Mouse (Mus musculus) hindbrain, embryonic 14.5 days (tissue): Measurements from ENCODE around the gene Sephs1. TPM values are rescaled to one million over a fixed set of nuclear protein-coding genes. Genes with fewer than 3 reads are reported as not detected.
A peak's percentile ranks its signal among the peaks of the same experiment; 100 is the strongest.

Experiments used
- ATAC-seq: fragments of 200-750 bp; cut with Nextera tagmentation; 2 replicates; pipeline ENCODE4 v1.8.0; 2017; ENCODE audit warnings: moderate number of reproducible peaks, mild to moderate bottlenecking, moderate TSS enrichment, moderate library complexity; ENCODE audit not compliant: low FRiP score
- DNase-seq: peaks from one replicate; pipeline ENCODE4 v3.0.0-alpha.2; 2015; ENCODE audit warnings: low spot score
- H3K27ac ChIP-seq: fragments of 300-500 bp; sonication (generic); 2 replicates; pipeline ENCODE4 v1.5.1; 2014; ENCODE audit warnings: mild to moderate bottlenecking, moderate library complexity
- H3K27me3 ChIP-seq: fragments of 300-500 bp; sonication (generic); 2 replicates; pipeline ENCODE4 v1.6.1; 2014; ENCODE audit warnings: mild to moderate bottlenecking, low read length, mixed read lengths; ENCODE audit not compliant: control insufficient read depth, insufficient read depth
- H3K36me3 ChIP-seq: fragments of 300-500 bp; sonication (generic); replicated peaks from 2 replicates; pipeline ENCODE4 v1.6.1; 2014; ENCODE audit not compliant: control insufficient read depth, insufficient read depth
- H3K4me1 ChIP-seq: fragments of 300-500 bp; sonication (generic); replicated peaks from 2 replicates; pipeline ENCODE4 v1.6.1; 2014; ENCODE audit warnings: antibody characterized with exemption, low read length, mixed read lengths; ENCODE audit not compliant: control insufficient read depth, insufficient read depth
- H3K4me2 ChIP-seq: fragments of 300-500 bp; sonication (generic); replicated peaks from 2 replicates; pipeline ENCODE4 v1.6.1; 2014; ENCODE audit warnings: mild to moderate bottlenecking, moderate library complexity
- H3K4me3 ChIP-seq: fragments of 300-500 bp; sonication (generic); replicated peaks from 2 replicates; pipeline ENCODE4 v1.5.1; 2014; ENCODE audit warnings: mild to moderate bottlenecking, low read length
- H3K9ac ChIP-seq: fragments of 300-500 bp; sonication (generic); 2 replicates; pipeline ENCODE4 v1.6.1; 2014
- H3K9me3 ChIP-seq: fragments of 300-500 bp; sonication (generic); 2 replicates; pipeline ENCODE4 v1.6.1; 2016; ENCODE audit warnings: low read length; ENCODE audit not compliant: control insufficient read depth
- WGBS: fragments of 180-500 bp; shearing (Covaris S2); extraction: QIAGEN DNeasy Blood & Tissue Kit; methylation state at CpG from one replicate; pipeline ENCODE4 v1.1.7; 2014; 5-methylcytosine and 5-hydroxymethylcytosine counted together
- polyA plus RNA-seq: library from polyadenylated mRNA; unstranded; fragments of >200 nt; fragmentation: Nextera tagmentation; extraction: Ambion mirVana; gene quantifications from 2 replicates; pipeline ENCODE4 v1.2.1, GENCODE M21; 2014

The Sephs1 gene
- polyA plus RNA-seq, 1 experiment from 2014 or later, result 63.2 TPM

DNA sequence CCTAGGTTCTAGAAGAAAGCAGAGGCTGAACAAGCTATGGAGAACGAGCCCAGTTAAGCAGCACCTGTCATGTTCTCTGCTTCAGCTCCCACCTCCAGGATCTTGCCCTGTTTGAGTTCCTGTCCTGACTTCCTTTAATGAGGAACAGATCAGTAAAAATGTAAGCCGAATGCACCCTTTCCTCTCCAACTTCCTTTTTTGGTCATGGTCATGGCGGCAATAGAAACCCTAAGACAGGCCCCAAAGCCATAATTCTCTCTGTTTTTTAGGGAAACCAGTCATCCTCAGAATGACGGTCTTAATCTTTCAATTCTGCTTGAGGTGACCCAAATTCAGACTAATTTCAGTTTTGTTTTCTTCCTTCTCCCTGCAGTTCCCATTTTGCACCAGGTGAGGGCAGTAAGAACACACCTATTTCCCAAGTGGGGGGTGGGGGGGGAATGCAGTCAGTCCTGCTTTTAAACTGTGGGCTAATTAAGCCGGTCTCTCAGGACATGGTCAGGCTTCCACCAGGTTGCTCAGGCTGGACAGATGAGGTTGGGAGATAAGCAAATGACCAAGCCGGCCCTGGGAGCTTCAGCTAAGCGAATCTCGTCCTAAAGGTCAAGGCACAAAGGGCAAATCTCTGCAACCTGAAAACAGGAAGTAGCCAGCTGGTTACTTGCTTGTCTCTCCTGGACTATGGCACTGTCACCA is 36.1 kb downstream of the Sephs1 start:
- Histone ChIP-seq H3K9ac (no peak overlapping the region), H3K4me1 (0 out of 2 replicates have a peak, but pooled peaks cover 4% of the 10 kb centered on the region), H3K9me3 (no peaks in the 10 kb centered on the region), H3K27ac (no peak overlapping the region), H3K36me3 (no peaks in the 10 kb centered on the region), H3K4me3 (no peak overlapping the region), H3K4me2 (peak overlapping the region; percentile 40), H3K27me3 (no peaks in the 10 kb centered on the region)
- 20% methylated on average over 8 of the region's 8 CpGs for WGBS
- ATAC-seq (no peak), DNase-seq (peak; percentile 71)

GRCm38 (mm10) chr2:4918860-4919739 is 37.7 kb downstream of the Sephs1 start, which contains the start of gene Phyh:
Gene Phyh (plus strand): TSS chr2:4919019.
- Histone ChIP-seq H3K4me1 (0 out of 2 replicates have a peak, but pooled peaks cover 4% of the 10 kb centered on the region), H3K4me2 (peak within 1 kb of the TSS; percentile 61), H3K9ac (peak within 1 kb of the TSS; percentile 67), H3K36me3 (no peaks in the 10 kb centered on the region), H3K4me3 (peak within 1 kb of the TSS; percentile 43), H3K27me3 (no peaks in the 10 kb centered on the region), H3K27ac (peak within 1 kb of the TSS; percentile 55), H3K9me3 (no peaks in the 10 kb centered on the region)
- WGBS, result 5% methylated on average over 35 of the region's 35 CpGs
- DNase-seq (peak; percentile 69), ATAC-seq (peak; percentile 90)

GRCm38 (mm10) chr2:4921019-4921418 is 39.7 kb downstream of the Sephs1 start:
- Histone ChIP-seq H3K4me3 (no peak overlapping the region), H3K27me3 (no peaks in the 10 kb centered on the region), H3K9me3 (no peaks in the 10 kb centered on the region), H3K27ac (no peak overlapping the region), H3K36me3 (no peaks in the 10 kb centered on the region), H3K4me2 (no peak overlapping the region), H3K9ac (no peak overlapping the region), H3K4me1 (0 out of 2 replicates have a peak, but pooled peaks cover 4% of the 10 kb centered on the region)
- 64% methylated on average over 5 of the region's 5 CpGs for WGBS
- no peak for ATAC-seq
- no peak for DNase-seq

DNA sequence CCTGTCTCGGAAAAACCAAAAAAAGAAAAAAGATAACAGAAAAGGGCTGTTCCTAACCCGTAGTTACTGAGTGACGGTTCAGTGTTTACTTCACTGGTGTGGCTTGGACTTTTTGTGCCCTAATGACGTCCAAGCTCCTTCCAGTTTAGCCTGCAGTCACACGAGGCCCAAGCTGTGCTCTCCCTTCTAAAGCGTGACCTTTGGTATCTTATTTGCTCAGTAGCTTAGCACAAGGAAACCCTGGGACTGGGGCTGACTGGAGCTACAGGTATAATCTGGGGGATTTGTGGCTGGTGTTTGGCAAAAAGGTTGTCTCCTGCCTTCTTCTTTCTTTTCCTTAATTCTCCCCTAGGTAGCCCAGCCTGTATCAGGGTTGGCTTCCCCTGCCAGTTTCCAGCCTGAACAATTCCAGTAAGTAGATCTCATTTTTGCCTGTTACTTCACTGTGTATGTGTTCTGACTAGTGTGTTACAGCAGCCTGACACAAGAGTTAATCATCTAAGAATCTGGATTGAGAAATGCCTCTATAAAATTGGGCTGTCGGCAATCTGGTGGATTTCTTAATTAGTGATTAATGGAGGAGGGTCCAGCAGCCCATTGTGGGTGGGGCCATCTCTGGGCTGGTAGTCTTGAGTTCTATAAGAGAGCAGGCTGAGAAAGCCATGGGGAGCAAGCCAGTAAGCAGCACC is 41.3 kb downstream of the Sephs1 start:
- Histone ChIP-seq H3K4me2 (no peak overlapping the region), H3K9ac (no peak overlapping the region), H3K4me3 (no peak overlapping the region), H3K27ac (no peak overlapping the region), H3K36me3 (no peaks in the 10 kb centered on the region), H3K27me3 (no peaks in the 10 kb centered on the region), H3K4me1 (0 out of 2 replicates have a peak, but pooled peaks cover 1% of the 10 kb centered on the region), H3K9me3 (no peaks in the 10 kb centered on the region)
- no peak for ATAC-seq
- DNase-seq, result no peak
- 69% methylated on average over 7 of the region's 7 CpGs for WGBS

DNA sequence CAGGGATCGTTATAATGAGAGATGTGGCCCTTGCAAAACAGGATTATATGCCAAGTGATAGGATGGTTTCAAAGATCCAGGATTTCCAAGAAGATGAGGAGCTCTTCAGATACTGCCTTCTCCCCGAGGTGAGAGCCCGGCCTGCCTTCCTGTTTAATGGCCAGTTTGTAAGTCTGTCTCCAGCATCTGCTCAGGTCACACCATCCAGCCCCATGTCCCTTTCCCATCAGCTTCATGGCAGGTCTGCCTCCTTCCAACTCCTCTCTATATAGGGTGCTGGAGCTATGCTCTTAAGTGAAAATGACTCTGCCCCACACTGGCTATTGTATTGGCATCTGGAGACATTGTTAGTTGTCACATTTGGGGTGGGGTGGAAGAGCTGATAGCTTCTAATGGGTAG is 46.0 kb downstream of the Sephs1 start:
- WGBS, result 95% methylated on average over 3 of the region's 3 CpGs
- Histone ChIP-seq H3K4me1 (no peaks in the 10 kb centered on the region), H3K27ac (no peak overlapping the region), H3K4me3 (no peak overlapping the region), H3K9me3 (no peaks in the 10 kb centered on the region), H3K27me3 (no peaks in the 10 kb centered on the region), H3K9ac (no peak overlapping the region), H3K4me2 (no peak overlapping the region), H3K36me3 (peaks cover 26% of the 10 kb centered on the region)
- ATAC-seq, result no peak
- DNase-seq, result no peak

- Histone ChIP-seq H3K36me3 (peaks cover 26% of the 10 kb centered on the region), H3K9me3 (no peaks in the 10 kb centered on the region), H3K4me1 (no peaks in the 10 kb centered on the region), H3K9ac (no peak overlapping the region), H3K27ac (no peak overlapping the region), H3K4me2 (no peak overlapping the region), H3K27me3 (no peaks in the 10 kb centered on the region), H3K4me3 (no peak overlapping the region)
- 84% methylated on average over 2 of the region's 2 CpGs for WGBS
- DNase-seq (no peak), ATAC-seq (no peak)
Observed at GRCm38 (mm10) chr2:4929230-4929629, 47.9 kb downstream of the Sephs1 start.

DNA sequence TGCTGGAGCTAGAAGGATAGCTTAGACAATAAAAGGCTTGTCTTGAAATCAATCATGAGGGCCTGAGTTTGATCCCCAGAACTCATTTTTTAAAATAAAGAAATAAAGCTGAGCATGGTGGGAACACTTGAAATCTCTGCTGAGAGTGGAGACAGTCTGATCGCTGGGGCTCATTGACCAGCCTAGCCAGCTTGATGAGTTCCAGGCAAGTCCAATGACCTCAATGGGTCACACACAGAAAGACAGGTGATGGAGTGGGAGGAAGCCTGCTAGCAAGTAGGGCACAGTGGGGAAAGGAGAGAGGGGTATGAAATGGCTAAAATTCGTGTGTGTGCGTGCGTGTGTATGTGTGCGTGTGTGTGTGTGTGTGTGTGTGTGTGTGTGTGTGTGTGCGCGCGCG is 53.2 kb downstream of the Sephs1 start:
- Histone ChIP-seq H3K27ac (no peak overlapping the region), H3K27me3 (no peaks in the 10 kb centered on the region), H3K4me1 (no peaks in the 10 kb centered on the region), H3K9ac (no peak overlapping the region), H3K4me2 (no peak overlapping the region), H3K4me3 (no peak overlapping the region), H3K9me3 (no peaks in the 10 kb centered on the region), H3K36me3 (peaks cover 38% of the 10 kb centered on the region)
- DNase-seq (no peak), ATAC-seq (no peak)
- 96% methylated on average over 9 of the region's 9 CpGs for WGBS

GRCm38 (mm10) chr2:4937931-4938330 is 56.6 kb downstream of the Sephs1 start:
- no peak for ATAC-seq
- Histone ChIP-seq H3K9ac (no peak overlapping the region), H3K4me2 (no peak overlapping the region), H3K4me3 (no peak overlapping the region), H3K27me3 (no peaks in the 10 kb centered on the region), H3K9me3 (no peaks in the 10 kb centered on the region), H3K27ac (no peak overlapping the region), H3K4me1 (no peaks in the 10 kb centered on the region), H3K36me3 (peaks cover 20% of the 10 kb centered on the region)
- 90% methylated on average over 7 of the region's 7 CpGs for WGBS
- DNase-seq, result no peak

GRCm38 (mm10) chr2:4940861-4941260 is 59.5 kb downstream of the Sephs1 start:
- peaks cover 7% of the 10 kb centered on the region; the same call in 1 of the 2 replicates for H3K9me3 ChIP-seq
- H3K4me3 ChIP-seq, result no peak overlapping the region
- no peak overlapping the region for H3K4me2 ChIP-seq
- peaks cover 20% of the 10 kb centered on the region for H3K36me3 ChIP-seq
- ATAC-seq, result no peak
- H3K27ac ChIP-seq, result no peak overlapping the region
- H3K4me1 ChIP-seq, result no peaks in the 10 kb centered on the region
- H3K9ac ChIP-seq, result no peak overlapping the region
- H3K27me3 ChIP-seq, result no peaks in the 10 kb centered on the region
- WGBS, result 91% methylated on average over 11 of the region's 11 CpGs
- no peak for DNase-seq
